Mouse (Mus musculus): ENCODE measurements around the gene Cntn2. TPM values are rescaled to one million over a fixed set of nuclear protein-coding genes. Genes with fewer than 3 reads are reported as not detected.

The Cntn2 gene
- polyA plus RNA-seq (2012; rRNA removed) = 0.07 and 0.11 TPM in 2 replicates

DNA sequence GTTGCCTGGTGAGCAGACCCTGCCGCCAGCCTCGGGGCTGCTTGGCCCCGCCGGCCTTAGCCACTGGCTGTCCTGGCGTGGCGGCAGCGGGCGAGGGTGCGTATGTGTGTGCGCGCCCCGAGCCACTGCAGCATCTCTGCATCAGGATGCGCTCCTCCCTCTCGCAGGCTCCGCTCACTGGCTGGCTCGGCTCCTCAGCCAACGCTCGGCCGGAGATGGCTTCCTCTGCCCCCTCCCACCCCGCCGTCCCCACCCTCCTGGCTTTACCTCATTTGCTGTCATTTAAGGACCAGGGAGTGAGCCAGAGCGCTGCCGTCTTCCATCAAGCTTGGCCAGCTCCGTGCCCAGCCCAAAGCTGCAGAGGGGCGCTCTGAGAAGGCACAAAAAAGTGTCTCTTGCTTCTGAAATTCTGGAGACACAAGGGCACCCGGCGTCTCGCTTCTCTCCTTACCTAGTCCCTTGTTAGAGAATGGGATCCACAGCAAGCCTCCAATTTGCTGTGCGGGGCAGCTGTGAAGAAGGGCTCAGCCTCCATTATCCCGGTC lies at the start of gene Cntn2:
Cntn2 (minus strand) TSS at position 495 of the 545 bp plus-strand sequence.
- H3K4me1 ChIP-seq (ENCODE audit: control insufficient read depth, insufficient read depth, low read length) = no peaks in the 10 kb centered on the region
- TF ChIP-seq POLR2A (IDR thresholded peaks at IDR 0.05; ENCODE audit: borderline replicate concordance, extremely low read depth, low read depth, low read length) = no peak
- TF ChIP-seq CTCF (IDR thresholded peaks at IDR 0.05; ENCODE audit: insufficient read depth, low read length) = no peak
- no peak within 1 kb of the TSS for H3K4me3 ChIP-seq (replicated peaks; ENCODE audit: extremely low read depth, low read depth, low read length)
- WGBS = 3% methylated on average over 30 of the region's 30 CpGs
- DNase-seq = no peak

DNA sequence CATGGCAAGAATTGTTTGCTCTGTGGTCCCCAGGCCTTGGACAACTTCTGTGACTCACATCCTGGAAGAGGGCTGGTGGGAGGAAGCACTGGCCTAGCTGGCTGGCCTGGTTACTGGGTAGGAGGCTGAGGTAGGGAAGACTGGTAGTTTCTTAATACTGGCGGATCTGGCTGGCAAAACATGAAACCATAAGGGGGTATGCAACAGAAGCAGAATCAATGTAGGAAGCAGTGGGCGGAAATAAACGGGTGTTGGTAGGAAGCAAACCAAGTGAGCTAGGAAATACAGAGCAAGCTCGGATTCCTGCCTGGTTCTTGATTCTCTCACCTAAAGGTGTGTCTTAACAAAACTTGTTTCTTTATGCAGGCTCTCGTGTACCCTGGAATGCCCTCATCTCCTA lies 49.1 kb upstream of the Cntn2 start:
- 69% methylated on average over 5 of the region's 5 CpGs for WGBS

DNA sequence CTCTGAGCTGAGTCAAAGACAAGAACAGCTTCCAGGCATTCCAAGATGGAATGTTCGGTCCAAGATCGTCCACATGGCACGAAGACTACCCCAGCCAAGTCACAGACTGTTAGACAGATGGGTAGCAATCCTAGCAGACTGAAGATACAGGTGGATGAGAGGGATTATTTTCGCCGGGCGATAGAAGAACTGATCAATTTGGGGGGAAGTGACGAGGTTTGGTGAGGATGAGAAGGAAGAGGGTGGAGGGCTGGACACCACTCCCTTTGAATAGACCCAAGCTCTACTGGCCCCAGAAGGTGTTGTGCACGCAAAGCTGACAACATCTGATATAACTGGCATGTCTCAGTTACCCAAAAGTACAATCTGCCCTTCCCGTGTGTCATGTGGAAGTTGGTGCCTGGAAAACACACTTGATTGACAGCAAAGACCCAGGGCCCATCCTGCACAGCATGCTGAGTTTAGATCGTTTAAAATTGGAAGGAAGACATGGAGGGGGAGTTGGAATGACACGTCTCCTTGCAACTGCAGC lies 48.4 kb upstream of the Cntn2 start:
- no peak for DNase-seq
- no peak for TF ChIP-seq POLR2A (IDR thresholded peaks at IDR 0.05; ENCODE audit: borderline replicate concordance, extremely low read depth, low read depth, low read length)
- no peak for TF ChIP-seq CTCF (IDR thresholded peaks at IDR 0.05; ENCODE audit: insufficient read depth, low read length)
- WGBS = 73% methylated on average over 11 of the region's 11 CpGs
- no peaks in the 10 kb centered on the region for H3K4me1 ChIP-seq (ENCODE audit: control insufficient read depth, insufficient read depth, low read length)
- H3K4me3 ChIP-seq (replicated peaks; ENCODE audit: extremely low read depth, low read depth, low read length) = no peak overlapping the region

More for the DNA sequence above, 49.1 kb upstream of the Cntn2 start:
- no peak for DNase-seq
- Histone ChIP-seq H3K4me3 (replicated peaks; ENCODE audit: extremely low read depth, low read depth, low read length) (no peak overlapping the region), H3K4me1 (ENCODE audit: control insufficient read depth, insufficient read depth, low read length) (no peaks in the 10 kb centered on the region)
- TF ChIP-seq POLR2A (IDR thresholded peaks at IDR 0.05; ENCODE audit: borderline replicate concordance, extremely low read depth, low read depth, low read length) (no peak), CTCF (IDR thresholded peaks at IDR 0.05; ENCODE audit: insufficient read depth, low read length) (no peak)

DNA sequence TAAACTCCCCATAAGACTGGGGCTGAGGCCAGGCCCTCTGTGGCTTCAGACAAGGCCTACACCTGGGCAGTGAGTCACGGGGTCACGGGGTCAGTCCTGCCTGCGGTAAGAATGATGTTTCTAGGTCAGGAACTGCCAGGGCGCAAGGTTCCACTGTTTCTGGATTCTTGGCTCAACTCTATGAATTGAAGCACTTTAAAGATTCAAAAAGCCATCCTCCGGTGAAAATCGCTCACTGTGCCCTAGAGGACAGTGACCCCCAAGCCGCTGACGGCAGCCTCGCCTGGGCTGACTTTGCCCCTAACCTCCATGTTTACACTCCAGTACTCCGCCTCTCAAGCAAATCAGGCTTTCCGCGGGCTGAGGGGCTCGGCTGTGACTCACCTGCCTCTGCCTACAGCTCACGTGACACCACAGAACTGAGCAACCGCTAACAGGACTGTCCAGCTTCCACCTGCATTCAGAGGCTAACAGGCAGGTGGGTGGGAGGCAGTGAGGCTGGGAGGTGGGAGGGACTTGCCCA lies 43.7 kb upstream of the Cntn2 start:
- no peak for DNase-seq
- 36% methylated on average over 15 of the region's 15 CpGs for whole genome bisulfite sequencing
- TF ChIP-seq POLR2A (IDR thresholded peaks at IDR 0.05; ENCODE audit: borderline replicate concordance, extremely low read depth, low read depth, low read length) = no peak
- no peak for TF ChIP-seq CTCF (IDR thresholded peaks at IDR 0.05; ENCODE audit: insufficient read depth, low read length)
- Histone ChIP-seq H3K4me1 (ENCODE audit: control insufficient read depth, insufficient read depth, low read length) (no peaks in the 10 kb centered on the region), H3K4me3 (replicated peaks; ENCODE audit: extremely low read depth, low read depth, low read length) (no peak overlapping the region)

DNA sequence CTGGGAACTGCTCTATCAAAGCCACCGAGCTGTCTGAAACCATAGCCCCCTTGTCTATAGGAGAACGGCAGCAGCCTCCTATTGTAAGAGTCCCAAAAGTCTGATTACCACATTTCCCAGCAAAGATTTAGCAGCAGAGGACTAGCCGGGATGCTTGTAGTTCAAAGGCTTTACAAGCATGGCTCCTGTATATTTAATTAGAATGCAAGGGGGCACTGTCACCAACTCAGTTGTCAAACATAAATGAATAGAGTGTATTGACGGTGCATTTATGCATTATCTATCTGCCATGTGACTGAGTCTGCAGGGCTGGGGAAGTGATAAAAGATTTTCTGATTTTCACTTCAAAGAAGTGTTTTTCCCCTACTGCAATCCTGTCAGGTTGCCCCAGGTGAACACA lies 42.3 kb upstream of the Cntn2 start:
- WGBS = 82% methylated on average over 4 of the region's 4 CpGs
- TF ChIP-seq POLR2A (IDR thresholded peaks at IDR 0.05; ENCODE audit: borderline replicate concordance, extremely low read depth, low read depth, low read length) = no peak
- Histone ChIP-seq H3K4me1 (ENCODE audit: control insufficient read depth, insufficient read depth, low read length) (no peaks in the 10 kb centered on the region), H3K4me3 (replicated peaks; ENCODE audit: extremely low read depth, low read depth, low read length) (no peak overlapping the region)
- no peak for DNase-seq

DNA sequence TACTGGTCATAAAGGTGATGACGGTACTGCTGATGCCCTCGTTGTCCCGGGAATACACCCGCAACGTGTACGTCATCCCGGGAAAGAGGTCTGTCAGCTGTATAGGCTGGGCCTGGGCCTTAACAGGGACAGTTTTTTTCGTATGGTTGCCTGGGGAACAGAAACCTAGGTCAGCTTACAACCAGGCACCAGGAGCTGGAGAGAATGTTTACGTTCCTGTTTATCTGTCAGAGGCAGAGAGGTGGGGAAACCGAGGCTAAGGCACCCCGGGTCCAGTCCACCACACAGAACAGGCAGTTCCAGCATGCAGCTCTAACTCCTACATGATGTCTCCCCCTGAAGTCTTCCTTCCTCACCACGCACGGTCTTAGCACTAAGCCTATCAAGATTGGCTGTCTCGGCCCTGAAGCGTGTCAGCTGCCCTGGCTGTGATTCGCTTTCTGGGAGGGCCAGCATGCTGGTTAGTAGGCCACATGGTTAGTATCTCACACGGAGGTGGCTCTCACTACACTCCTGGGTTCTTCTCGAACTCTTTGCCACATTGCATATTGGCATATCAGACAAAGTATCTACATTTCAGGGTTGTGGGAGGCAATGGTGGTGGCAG lies 40.0 kb upstream of the Cntn2 start:
- TF ChIP-seq POLR2A (IDR thresholded peaks at IDR 0.05; ENCODE audit: borderline replicate concordance, extremely low read depth, low read depth, low read length) (no peak), CTCF (IDR thresholded peaks at IDR 0.05; ENCODE audit: insufficient read depth, low read length) (no peak)
- 77% methylated on average over 18 of the region's 18 CpGs for WGBS

DNA sequence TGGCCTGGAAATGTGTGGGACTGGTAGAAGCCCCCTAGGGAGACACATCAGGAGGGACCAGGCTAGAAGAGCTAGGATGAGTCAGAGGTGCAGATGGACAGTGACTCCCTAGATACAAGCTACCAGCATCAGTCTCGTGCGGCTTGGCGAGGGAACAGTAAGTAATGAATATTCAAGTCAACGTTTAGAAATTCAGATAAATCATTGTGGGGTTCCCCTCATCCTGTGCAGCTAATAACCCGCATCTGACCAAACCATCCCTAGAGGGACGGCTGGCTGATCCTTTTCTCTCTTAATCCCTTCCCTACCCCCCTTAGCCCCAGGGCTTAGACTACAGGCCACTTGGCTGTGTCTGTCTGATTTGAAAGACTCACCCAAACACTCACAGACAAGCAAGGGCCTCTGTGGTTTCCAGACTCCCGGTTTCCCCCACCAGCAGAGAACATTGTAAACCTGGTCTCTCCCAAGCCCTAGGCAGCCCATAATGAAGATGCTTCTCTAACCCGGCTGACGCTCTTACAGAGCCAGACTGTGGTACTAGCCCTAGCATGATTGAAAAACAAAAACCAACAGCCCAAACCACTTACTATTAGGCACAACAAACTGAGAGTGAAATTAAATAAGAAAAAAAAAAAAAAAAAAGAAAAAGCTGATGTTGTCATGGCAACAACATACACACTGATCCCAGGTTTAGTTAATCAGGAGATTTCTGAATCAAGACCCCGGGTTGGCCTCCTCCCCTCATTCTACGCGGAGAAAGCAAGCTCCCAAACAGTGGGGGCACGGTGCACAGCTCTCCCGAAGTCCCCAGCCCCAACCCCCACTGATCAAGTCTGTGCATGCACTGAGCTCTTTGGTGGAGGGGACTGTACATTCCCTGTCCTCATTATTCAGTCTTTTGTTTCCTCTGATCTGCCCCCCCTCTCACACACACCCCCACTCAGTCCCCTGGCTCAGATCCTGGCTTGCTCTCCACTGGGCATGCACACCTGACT lies 39.1 kb upstream of the Cntn2 start:
- WGBS = 62% methylated on average over 14 of the region's 14 CpGs
- no peak for DNase-seq
- Histone ChIP-seq H3K4me1 (ENCODE audit: control insufficient read depth, insufficient read depth, low read length) (no peaks in the 10 kb centered on the region), H3K4me3 (replicated peaks; ENCODE audit: extremely low read depth, low read depth, low read length) (no peak overlapping the region)
- TF ChIP-seq POLR2A (IDR thresholded peaks at IDR 0.05; ENCODE audit: borderline replicate concordance, extremely low read depth, low read depth, low read length) = no peak
- no peak for TF ChIP-seq CTCF (IDR thresholded peaks at IDR 0.05; ENCODE audit: insufficient read depth, low read length)

More for the DNA sequence above, 40.0 kb upstream of the Cntn2 start:
- no peak for DNase-seq
- no peaks in the 10 kb centered on the region for H3K4me1 ChIP-seq (ENCODE audit: control insufficient read depth, insufficient read depth, low read length)
- H3K4me3 ChIP-seq (replicated peaks; ENCODE audit: extremely low read depth, low read depth, low read length) = no peak overlapping the region

DNA sequence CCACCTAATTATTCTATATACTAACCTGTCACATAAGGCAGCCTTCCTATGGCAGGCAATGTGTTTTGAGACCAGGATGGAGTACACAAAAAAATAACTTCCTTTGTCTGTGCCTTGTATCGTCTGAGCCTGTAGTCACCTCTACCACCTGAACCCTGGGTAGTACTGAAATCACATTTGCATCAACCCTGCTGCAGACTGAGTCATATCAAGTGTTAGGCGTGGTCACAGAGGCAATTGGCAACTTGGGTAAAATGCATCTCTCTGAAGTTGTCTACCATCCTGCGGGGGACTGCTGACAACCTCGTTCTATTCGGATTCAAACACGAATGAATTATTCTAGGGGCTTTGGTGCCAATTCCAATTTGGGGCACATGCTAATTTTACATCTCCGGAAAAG lies 37.0 kb upstream of the Cntn2 start:
- no peak for TF ChIP-seq POLR2A (IDR thresholded peaks at IDR 0.05; ENCODE audit: borderline replicate concordance, extremely low read depth, low read depth, low read length)
- TF ChIP-seq CTCF (IDR thresholded peaks at IDR 0.05; ENCODE audit: insufficient read depth, low read length) = no peak
- Histone ChIP-seq H3K4me1 (ENCODE audit: control insufficient read depth, insufficient read depth, low read length) (no peaks in the 10 kb centered on the region), H3K4me3 (replicated peaks; ENCODE audit: extremely low read depth, low read depth, low read length) (no peak overlapping the region)
- WGBS = 89% methylated on average over 7 of the region's 7 CpGs
- no peak for DNase-seq

DNA sequence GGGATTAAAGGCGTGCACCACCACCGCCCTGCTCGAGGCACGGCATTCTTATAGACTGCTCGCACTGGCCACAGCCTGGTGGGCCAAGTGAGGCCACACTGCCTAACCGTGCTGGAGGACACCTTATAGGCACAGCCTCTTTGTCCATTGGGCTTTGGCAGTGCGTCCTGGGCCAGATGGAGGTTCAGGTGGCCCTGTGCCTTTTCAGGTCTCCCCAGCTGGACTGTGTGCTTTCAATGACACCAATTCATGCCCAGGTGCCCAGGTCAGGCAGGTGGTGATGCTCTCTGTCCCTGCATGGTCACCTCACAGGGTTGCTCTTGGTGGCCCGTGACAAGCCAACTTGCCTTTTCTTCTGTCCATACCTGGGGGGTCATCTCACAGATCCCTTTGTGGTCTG lies 33.8 kb upstream of the Cntn2 start:
- Histone ChIP-seq H3K4me3 (replicated peaks; ENCODE audit: extremely low read depth, low read depth, low read length) (no peak overlapping the region), H3K4me1 (ENCODE audit: control insufficient read depth, insufficient read depth, low read length) (no peaks in the 10 kb centered on the region)
- 92% methylated on average over 8 of the region's 8 CpGs for WGBS
- DNase-seq = no peak
- TF ChIP-seq POLR2A (IDR thresholded peaks at IDR 0.05; ENCODE audit: borderline replicate concordance, extremely low read depth, low read depth, low read length) = no peak
- no peak for TF ChIP-seq CTCF (IDR thresholded peaks at IDR 0.05; ENCODE audit: insufficient read depth, low read length)

Data from lung, adult 2 months (tissue).